Mouse (Mus musculus) liver, embryonic 14.5 days (tissue): ENCODE measurements around the gene Cops7a. TPM values are rescaled to one million over a fixed set of nuclear protein-coding genes. Genes with fewer than 3 reads are reported as not detected.

Source experiments
- ATAC-seq: fragments of 200-750 bp; cut with Nextera tagmentation; 2 replicates; pipeline ENCODE4 v1.8.0; 2017; ENCODE audit warnings: moderate number of reproducible peaks, mild to moderate bottlenecking, moderate library complexity; ENCODE audit not compliant: insufficient read depth
- DNase-seq, 3 experiments: peaks; one replicate each; pipeline ENCODE4 v3.0.0-alpha.2; 2012 to 2013; ENCODE audit warnings: low read depth in 3 of 3, low spot score in 3 of 3
- H3K27ac ChIP-seq: fragments of 300-500 bp; sonication (generic); 2 replicates; pipeline ENCODE4 v1.5.1; 2014; ENCODE audit warnings: moderate library complexity, mild to moderate bottlenecking, control low read depth, inconsistent platforms
- H3K27me3 ChIP-seq: fragments of 300-500 bp; sonication (generic); 2 replicates; pipeline ENCODE4 v1.6.1; 2014; ENCODE audit warnings: mild to moderate bottlenecking, low read length, moderate library complexity; ENCODE audit not compliant: control insufficient read depth, insufficient read depth
- H3K36me3 ChIP-seq: fragments of 300-500 bp; sonication (generic); replicated peaks from 2 replicates; pipeline ENCODE4 v1.6.1; 2014; ENCODE audit warnings: low read depth; ENCODE audit not compliant: control insufficient read depth, insufficient read depth
- H3K4me1 ChIP-seq, 2 experiments: fragments of 200-500 bp in 1 of 2; fragments of 300-500 bp in 1 of 2; sonication (generic) in 1 of 2; replicated peaks; 2 replicates each; pipeline ENCODE4 v1.6.1; 2012 to 2014; ENCODE audit warnings: antibody characterized with exemption in 1 of 2, inconsistent platforms in 1 of 2, low read length in 1 of 2; ENCODE audit not compliant: control insufficient read depth in 2 of 2, insufficient read depth in 2 of 2
- H3K4me2 ChIP-seq: fragments of 300-500 bp; sonication (generic); 2 replicates; pipeline ENCODE4 v1.6.1; 2014; ENCODE audit warnings: low read depth, mild to moderate bottlenecking, control low read depth, moderate library complexity
- H3K4me3 ChIP-seq, 2 experiments: fragments of 200-500 bp in 1 of 2; fragments of 300-500 bp in 1 of 2; sonication (generic) in 1 of 2; 2 replicates each; pipeline ENCODE4 v1.5.1; 2012 to 2014; ENCODE audit warnings: low read depth in 2 of 2, low read length in 2 of 2, mild to moderate bottlenecking in 2 of 2, control low read depth in 1 of 2, inconsistent platforms in 1 of 2, moderate library complexity in 1 of 2; ENCODE audit not compliant: insufficient read depth in 1 of 2
- H3K9ac ChIP-seq: fragments of 300-500 bp; sonication (generic); replicated peaks from 2 replicates; pipeline ENCODE4 v1.6.1; 2014; ENCODE audit warnings: mild to moderate bottlenecking, control low read depth, moderate library complexity
- H3K9me3 ChIP-seq: fragments of 300-500 bp; sonication (generic); 2 replicates; pipeline ENCODE4 v1.6.1; 2016; ENCODE audit warnings: low read length, mixed read lengths; ENCODE audit not compliant: control insufficient read depth
- CTCF ChIP-seq: IDR thresholded peaks from 2 replicates; pipeline ENCODE4 v1.5.1; 2016; ENCODE audit warnings: antibody characterized with exemption, low read depth, control low read depth
- EP300 ChIP-seq: IDR thresholded peaks from 2 replicates; pipeline ENCODE4 v1.6.1; 2016; ENCODE audit warnings: antibody characterized with exemption, low read depth
- WGBS: fragments of 180-500 bp; shearing (Covaris S2); extraction: QIAGEN DNeasy Blood & Tissue Kit; methylation state at CpG from one replicate; pipeline ENCODE4 v1.1.7; 2014; ENCODE audit not compliant: insufficient replicate concordance; 5-methylcytosine and 5-hydroxymethylcytosine counted together
- polyA plus RNA-seq, 2 experiments: library from polyadenylated mRNA; depleted of rRNA in 1 of 2; stranded (reverse) in 1 of 2; unstranded in 1 of 2; fragments of >200 nt; fragmentation: Nextera tagmentation in 1 of 2; extraction: Ambion mirVana in 1 of 2; gene quantifications; 2 replicates each; pipeline versions ENCODE4 v1.2.1 to v1.2.3; 2012 to 2014

Cops7a gene
- polyA plus RNA-seq, 2 experiments, result 51.5 to 57.8 TPM

GRCm38 (mm10) chr6:124943526-124943925 is 21.8 kb downstream of the Cops7a start:
- ATAC-seq (no peak), DNase-seq (no peak)
- Histone ChIP-seq H3K4me3 (no peak overlapping the region), H3K9me3 (no peaks in the 10 kb centered on the region), H3K27me3 (no peaks in the 10 kb centered on the region), H3K4me2 (no peak overlapping the region), H3K9ac (no peak overlapping the region), H3K27ac (no peak overlapping the region), H3K36me3 (no peaks in the 10 kb centered on the region), H3K4me1 (no peaks in the 10 kb centered on the region)
- TF ChIP-seq EP300 (no peak), CTCF (no peak)
- 66% methylated on average over 3 of the region's 3 CpGs for WGBS

GRCm38 (mm10) chr6:124941679-124942078 is 23.7 kb downstream of the Cops7a start:
- Histone ChIP-seq H3K27me3 (no peaks in the 10 kb centered on the region), H3K4me1 (no peaks in the 10 kb centered on the region), H3K4me3 (no peak overlapping the region), H3K36me3 (peaks cover under 1% of the 10 kb centered on the region; the same call in 1 of the 2 replicates), H3K27ac (no peak overlapping the region), H3K9me3 (no peaks in the 10 kb centered on the region), H3K4me2 (no peak overlapping the region), H3K9ac (no peak overlapping the region)
- ATAC-seq (no peak), DNase-seq (no peak)
- 77% methylated on average over 1 of the region's 1 CpGs for WGBS
- TF ChIP-seq CTCF (no peak), EP300 (no peak)

- ATAC-seq, result no peak
- TF ChIP-seq CTCF, result no peak
- no peak for TF ChIP-seq EP300
Measured at GRCm38 (mm10) chr6:124938554-124938953, 26.8 kb downstream of the Cops7a start.

GRCm38 (mm10) chr6:124937493-124937892 is 27.8 kb downstream of the Cops7a start:
- H3K9me3 ChIP-seq, result no peaks in the 10 kb centered on the region
- no peak overlapping the region for H3K4me2 ChIP-seq
- peaks cover 13% of the 10 kb centered on the region for H3K36me3 ChIP-seq
- H3K4me3 ChIP-seq, result no peak overlapping the region
- ATAC-seq (no peak), DNase-seq (no peak)
- H3K27me3 ChIP-seq, result no peaks in the 10 kb centered on the region
- TF ChIP-seq EP300 (no peak), CTCF (no peak)
- WGBS, result 64% methylated on average over 2 of the region's 2 CpGs
- H3K9ac ChIP-seq, result no peak overlapping the region
- H3K27ac ChIP-seq, result no peak overlapping the region
- peaks cover 1 to 2% of the 10 kb centered on the region in 2 experiments for H3K4me1 ChIP-seq

More at GRCm38 (mm10) chr6:124938554-124938953, 26.8 kb downstream of the Cops7a start:
- no peak for DNase-seq
- H3K27ac ChIP-seq, result no peak overlapping the region
- H3K4me2 ChIP-seq, result no peak overlapping the region
- 77% methylated on average over 7 of the region's 7 CpGs for WGBS
- H3K36me3 ChIP-seq, result peaks cover 13% of the 10 kb centered on the region
- H3K9ac ChIP-seq, result no peak overlapping the region
- H3K4me3 ChIP-seq, result no peak overlapping the region
- H3K9me3 ChIP-seq, result no peaks in the 10 kb centered on the region
- H3K27me3 ChIP-seq, result no peaks in the 10 kb centered on the region
- no peaks in the 10 kb centered on the region for H3K4me1 ChIP-seq

GRCm38 (mm10) chr6:124936681-124937080 is 28.7 kb downstream of the Cops7a start:
- H3K4me2 ChIP-seq, result no peak overlapping the region
- H3K27ac ChIP-seq, result no peak overlapping the region
- H3K4me3 ChIP-seq, result no peak overlapping the region
- H3K4me1 ChIP-seq, result peaks cover 5% of the 10 kb centered on the region in 2 experiments
- no peak overlapping the region for H3K9ac ChIP-seq
- H3K27me3 ChIP-seq, result no peaks in the 10 kb centered on the region
- H3K36me3 ChIP-seq, result peaks cover 13% of the 10 kb centered on the region
- H3K9me3 ChIP-seq, result no peaks in the 10 kb centered on the region
- DNase-seq, result no peak
- WGBS, result 64% methylated on average over 1 of the region's 1 CpGs
- no peak for ATAC-seq
- no peak for TF ChIP-seq EP300
- no peak for TF ChIP-seq CTCF
